Mouse (Mus musculus) heart, postnatal 0 days (tissue): Measurements from ENCODE around the gene Cfap52. TPM values are rescaled to one million over a fixed set of nuclear protein-coding genes. Genes with fewer than 3 reads are reported as not detected.

ENCODE experiments used
- ATAC-seq: fragments of 200-750 bp; cut with Nextera tagmentation; 2 replicates; pipeline ENCODE4 v1.8.0; 2017; ENCODE audit warnings: low read depth, moderate number of reproducible peaks, moderate library complexity; ENCODE audit not compliant: insufficient read depth
- DNase-seq: peaks from one replicate; pipeline ENCODE4 v3.0.0-alpha.2; 2016; ENCODE audit warnings: low spot score
- H3K27ac ChIP-seq: fragments of 300-500 bp; sonication (generic); 2 replicates; pipeline ENCODE4 v1.5.1; 2014; ENCODE audit warnings: low read depth, mild to moderate bottlenecking
- H3K27me3 ChIP-seq: fragments of 300-500 bp; sonication (generic); 2 replicates; pipeline ENCODE4 v1.6.1; 2014; ENCODE audit warnings: low read length, mixed read lengths; ENCODE audit not compliant: control insufficient read depth, insufficient read depth
- H3K36me3 ChIP-seq: fragments of 300-500 bp; sonication (generic); replicated peaks from 2 replicates; pipeline ENCODE4 v1.6.1; 2014; ENCODE audit warnings: low read length, mixed read lengths; ENCODE audit not compliant: control insufficient read depth, insufficient read depth
- H3K4me1 ChIP-seq: fragments of 300-500 bp; sonication (generic); 2 replicates; pipeline ENCODE4 v1.6.1; 2014; ENCODE audit warnings: antibody characterized with exemption; ENCODE audit not compliant: control insufficient read depth, insufficient read depth
- H3K4me2 ChIP-seq: fragments of 300-500 bp; sonication (generic); 2 replicates; pipeline ENCODE4 v1.6.1; 2014; ENCODE audit warnings: low read depth, mild to moderate bottlenecking, low read length, moderate library complexity
- H3K4me3 ChIP-seq: fragments of 300-500 bp; sonication (generic); 2 replicates; pipeline ENCODE4 v1.5.1; 2014; ENCODE audit warnings: low read depth, low read length
- H3K9ac ChIP-seq: fragments of 300-500 bp; sonication (generic); replicated peaks from 2 replicates; pipeline ENCODE4 v1.6.1; 2014; ENCODE audit warnings: low read depth, low read length, mixed read lengths
- H3K9me3 ChIP-seq: fragments of 300-500 bp; sonication (generic); replicated peaks from 2 replicates; pipeline ENCODE4 v1.6.1; 2016; ENCODE audit warnings: low read length; ENCODE audit not compliant: control insufficient read depth
- CTCF ChIP-seq: IDR thresholded peaks from 2 replicates; pipeline ENCODE4 v1.5.1; 2016; ENCODE audit warnings: antibody characterized with exemption, control low read depth, low read depth
- EP300 ChIP-seq: IDR thresholded peaks from 2 replicates; pipeline ENCODE4 v1.6.1; 2016; ENCODE audit warnings: antibody characterized with exemption, low read depth
- WGBS: fragments of 180-500 bp; shearing (Covaris S2); extraction: QIAGEN DNeasy Blood & Tissue Kit; methylation state at CpG from one replicate; pipeline ENCODE4 v1.1.7; 2014; 5-methylcytosine and 5-hydroxymethylcytosine counted together
- polyA plus RNA-seq: library from polyadenylated mRNA; unstranded; fragments of >200 nt; fragmentation: Nextera tagmentation; extraction: Ambion mirVana; gene quantifications from 2 replicates; pipeline ENCODE4 v1.2.1, GENCODE M21; 2015
- total RNA-seq: library from RNA; depleted of rRNA; stranded (reverse); fragments of >200 nt; gene quantifications from 2 replicates; pipeline ENCODE4 v1.2.3, GENCODE M21; 2014; ENCODE audit warnings: low replicate concordance; rRNA removed

Cfap52 gene
- total RNA-seq (not detected in 2 replicates), polyA plus RNA-seq (0.12 and 0.44 TPM in 2 replicates)

DNA sequence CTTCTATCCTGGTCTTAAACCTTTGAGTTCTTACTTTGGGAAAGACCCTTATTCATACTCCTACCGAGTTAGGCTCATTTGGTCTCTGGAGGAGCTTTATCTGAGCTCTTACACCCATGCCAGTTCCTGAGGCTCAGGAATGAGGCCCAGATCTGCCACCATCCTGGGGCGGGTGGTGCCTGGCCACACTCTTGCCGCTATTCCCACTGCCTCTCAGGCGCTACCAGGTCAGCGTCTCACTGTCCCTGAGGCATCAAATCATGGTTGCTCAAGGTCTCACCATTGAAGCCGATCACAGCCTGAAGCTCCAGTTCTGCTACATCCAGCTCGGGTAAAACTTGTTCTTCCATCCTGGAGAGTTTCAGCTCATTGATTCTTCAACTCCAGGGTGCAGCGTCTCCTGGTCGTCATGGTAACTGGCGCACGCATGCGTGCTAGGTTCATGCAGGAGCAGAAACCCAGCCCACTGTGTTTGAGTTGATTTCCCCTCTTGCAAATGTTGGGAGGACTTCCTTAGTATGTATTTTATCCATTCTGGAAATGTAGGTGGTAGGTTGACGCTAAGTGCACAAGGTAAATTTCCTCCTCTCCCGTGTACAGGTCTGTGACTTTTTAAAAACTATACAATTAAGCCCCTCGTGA is at the start of gene Cfap52:
Gene Cfap52, minus strand, starts transcription at position 410 of the 642 bp plus-strand sequence.
- Histone ChIP-seq H3K36me3 (peaks cover 8% of the 10 kb centered on the region; the same call in 1 of the 2 replicates), H3K4me2 (peak within 1 kb of the TSS; percentile 94), H3K27ac (peak within 1 kb of the TSS; percentile 67), H3K27me3 (no peaks in the 10 kb centered on the region), H3K4me3 (peak within 1 kb of the TSS; percentile 96), H3K9ac (peak within 1 kb of the TSS; percentile 93), H3K4me1 (peaks cover 10% of the 10 kb centered on the region; the same call in 1 of the 2 replicates), H3K9me3 (no peaks in the 10 kb centered on the region)
- peak; percentile 59 for DNase-seq
- no peak for TF ChIP-seq CTCF
- no peak for TF ChIP-seq EP300
- ATAC-seq: peak; percentile 56; the same call in 1 of the 2 replicates
- 5% methylated on average over 15 of the region's 15 CpGs for WGBS

DNA sequence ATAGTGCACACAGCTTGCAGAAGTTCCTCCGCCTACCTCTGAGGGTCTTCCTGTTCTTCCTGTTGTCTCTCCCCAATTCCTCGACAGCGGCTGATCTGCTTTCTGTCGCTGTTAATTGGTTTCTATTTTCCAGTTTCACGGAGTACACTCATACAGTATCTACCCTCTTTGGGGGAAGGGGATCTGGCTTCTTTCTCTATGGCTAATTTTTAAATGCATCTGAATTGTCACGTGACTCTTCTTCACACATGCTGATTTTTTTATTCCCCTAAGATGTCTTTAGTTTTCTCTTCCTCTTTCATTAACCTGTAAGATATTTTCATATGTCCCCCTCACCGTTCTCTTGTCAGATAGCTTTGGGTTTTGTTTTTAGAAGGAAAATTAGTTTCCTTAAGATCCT is 46.8 kb upstream of the Cfap52 start:
- DNase-seq (no peak), ATAC-seq (no peak)
- Histone ChIP-seq H3K4me2 (no peak overlapping the region), H3K9me3 (no peaks in the 10 kb centered on the region), H3K36me3 (peaks cover 4% of the 10 kb centered on the region; the same call in 1 of the 2 replicates), H3K27ac (no peak overlapping the region), H3K27me3 (no peaks in the 10 kb centered on the region), H3K4me1 (no peaks in the 10 kb centered on the region), H3K4me3 (no peak overlapping the region), H3K9ac (no peak overlapping the region)
- TF ChIP-seq CTCF (no peak), EP300 (no peak)
- WGBS: 76% methylated on average over 7 of the region's 7 CpGs

DNA sequence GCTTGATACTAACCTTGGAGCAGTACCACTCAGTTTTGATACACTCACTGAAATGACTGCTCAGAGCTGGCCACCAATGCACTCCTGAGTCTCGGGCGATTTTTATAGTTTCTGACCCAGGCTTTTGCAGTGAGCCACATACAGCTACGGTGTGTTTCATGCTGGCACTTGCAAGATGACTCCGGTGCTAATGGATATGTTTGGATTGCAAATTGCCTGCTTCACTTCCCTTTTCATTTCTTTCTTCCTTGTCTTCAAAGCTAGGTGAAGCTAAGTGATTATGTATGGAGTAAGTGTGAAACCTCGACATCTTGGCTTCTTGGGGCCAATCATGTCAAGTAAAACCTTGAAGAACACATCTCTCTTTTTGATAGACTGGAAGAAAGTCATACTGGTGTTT is 43.9 kb upstream of the Cfap52 start:
- DNase-seq (no peak), ATAC-seq (no peak)
- Histone ChIP-seq H3K9ac (no peak overlapping the region), H3K4me3 (no peak overlapping the region), H3K9me3 (no peaks in the 10 kb centered on the region), H3K27me3 (no peaks in the 10 kb centered on the region), H3K36me3 (peaks cover 4% of the 10 kb centered on the region; the same call in 1 of the 2 replicates), H3K4me2 (no peak overlapping the region), H3K27ac (no peak overlapping the region), H3K4me1 (no peaks in the 10 kb centered on the region)
- TF ChIP-seq EP300 (no peak), CTCF (no peak)
- 82% methylated on average over 5 of the region's 5 CpGs for WGBS

DNA sequence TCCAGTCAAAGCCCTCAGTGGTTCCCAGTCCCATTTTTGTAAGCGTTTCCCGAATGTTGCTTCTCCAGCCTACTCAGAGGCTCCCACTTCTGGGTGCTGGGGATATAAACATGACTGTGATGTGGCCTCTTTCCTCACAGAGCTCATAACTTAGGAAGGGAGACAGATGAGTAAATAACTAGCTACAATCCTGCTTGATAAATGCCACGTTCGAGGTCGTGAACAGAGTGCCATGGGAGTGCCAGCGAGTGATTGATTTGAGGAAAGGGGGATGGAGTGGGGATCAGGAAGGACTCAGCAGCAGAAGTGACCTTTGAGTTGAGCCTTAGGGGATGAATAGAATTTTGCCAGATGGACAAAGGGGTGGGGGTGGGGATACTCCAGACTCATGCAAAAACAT is 42.2 kb upstream of the Cfap52 start:
- no peak for ATAC-seq
- Histone ChIP-seq H3K9me3 (no peaks in the 10 kb centered on the region), H3K27me3 (no peaks in the 10 kb centered on the region), H3K9ac (no peak overlapping the region), H3K36me3 (peaks cover 4% of the 10 kb centered on the region; the same call in 1 of the 2 replicates), H3K4me2 (no peak overlapping the region), H3K4me1 (no peaks in the 10 kb centered on the region), H3K27ac (no peak overlapping the region), H3K4me3 (no peak overlapping the region)
- no peak for TF ChIP-seq EP300
- no peak for TF ChIP-seq CTCF
- no peak for DNase-seq
- 70% methylated on average over 6 of the region's 6 CpGs for WGBS

DNA sequence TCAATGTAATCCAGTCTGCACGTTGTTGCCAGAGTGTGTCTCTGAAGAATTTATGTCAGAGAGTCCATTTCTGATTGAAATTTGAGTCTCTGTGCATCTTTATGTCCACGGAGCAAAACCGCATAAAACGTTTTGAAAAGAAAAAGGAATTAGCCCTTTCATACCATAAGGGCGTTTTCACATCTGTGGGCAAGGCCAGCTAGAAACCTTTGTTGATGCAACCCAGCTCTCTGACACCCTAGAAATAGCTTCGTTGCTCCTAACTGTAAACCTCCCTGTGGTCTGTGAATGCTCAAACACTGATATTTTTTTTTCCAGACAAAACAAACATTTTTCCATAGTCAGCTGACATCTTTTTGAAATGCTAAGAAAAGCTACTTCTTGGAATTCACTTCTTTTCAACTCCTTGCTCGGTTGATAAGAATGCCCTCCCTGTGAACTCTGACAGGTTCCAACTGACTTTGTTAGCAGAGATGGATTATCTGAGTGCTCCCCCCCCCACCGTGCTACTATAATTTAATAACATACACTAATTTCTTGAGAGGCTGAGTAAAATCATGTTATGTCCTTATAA is 40.9 kb upstream of the Cfap52 start:
- H3K9me3 ChIP-seq: no peaks in the 10 kb centered on the region
- no peak overlapping the region for H3K4me2 ChIP-seq
- WGBS: 45% methylated on average over 8 of the region's 8 CpGs
- H3K4me1 ChIP-seq: no peaks in the 10 kb centered on the region
- no peak overlapping the region for H3K4me3 ChIP-seq
- DNase-seq (no peak), ATAC-seq (no peak)
- no peak overlapping the region; the same call in 1 of the 2 replicates for H3K9ac ChIP-seq
- no peaks in the 10 kb centered on the region for H3K36me3 ChIP-seq
- no peaks in the 10 kb centered on the region for H3K27me3 ChIP-seq
- TF ChIP-seq CTCF (no peak), EP300 (no peak)
- no peak overlapping the region for H3K27ac ChIP-seq
